Mouse (Mus musculus) ES-E14 (cell line): ENCODE data around the gene Zbtb34. TPM values are rescaled to one million over a fixed set of nuclear protein-coding genes. Genes with fewer than 3 reads are reported as not detected.
A peak's percentile ranks its signal among the peaks of the same experiment; 100 is the strongest.

Source experiments
- DNase-seq: peaks from one replicate; pipeline ENCODE4 v3.0.0-alpha.2; 2013; ENCODE audit warnings: low read depth, low spot score
- H3K27ac ChIP-seq: 2 replicates; pipeline ENCODE4 v1.5.1; 2012; ENCODE audit warnings: low read depth, mild to moderate bottlenecking, low read length, moderate library complexity, mixed read lengths; ENCODE audit not compliant: poor library complexity, insufficient read depth, severe bottlenecking
- H3K36me3 ChIP-seq: 2 replicates; pipeline ENCODE4 v1.6.1; 2012; ENCODE audit warnings: mild to moderate bottlenecking, low read length, moderate library complexity, mixed read lengths; ENCODE audit not compliant: control insufficient read depth, poor library complexity, insufficient read depth, severe bottlenecking
- H3K4me1 ChIP-seq, 2 experiments: fragments of 150-350 bp in 1 of 2; sonication (generic) in 1 of 2; 2 replicates each; pipeline ENCODE4 v1.6.1; 2012; ENCODE audit warnings: low read length in 2 of 2, mild to moderate bottlenecking in 1 of 2, mixed read lengths in 1 of 2; ENCODE audit not compliant: control insufficient read depth in 2 of 2, insufficient read depth in 2 of 2, poor library complexity in 1 of 2
- H3K4me3 ChIP-seq, 2 experiments: fragments of 150-350 bp in 1 of 2; sonication (generic) in 1 of 2; 2 replicates each; pipeline ENCODE4 v1.5.1; 2012; ENCODE audit warnings: low read length in 2 of 2, low read depth in 1 of 2, mild to moderate bottlenecking in 1 of 2, mixed read lengths in 1 of 2; ENCODE audit not compliant: insufficient read depth in 1 of 2, poor library complexity in 1 of 2, severe bottlenecking in 1 of 2
- H3K9ac ChIP-seq: 2 replicates; pipeline ENCODE4 v1.6.1; 2012; ENCODE audit warnings: low read depth, mild to moderate bottlenecking, low read length, mixed read lengths; ENCODE audit not compliant: poor library complexity, insufficient read depth, severe bottlenecking
- H3K9me3 ChIP-seq: fragments of 150-350 bp; sonication (generic); 2 replicates; pipeline ENCODE4 v1.6.1; 2012; ENCODE audit warnings: low read depth, mild to moderate bottlenecking, low read length; ENCODE audit not compliant: control insufficient read depth, insufficient read depth
- CHD2 ChIP-seq: IDR thresholded peaks from 2 replicates; pipeline ENCODE4 v1.6.1; 2014; ENCODE audit warnings: mild to moderate bottlenecking, low read depth, low read length, inconsistent platforms
- HCFC1 ChIP-seq: IDR thresholded peaks from 2 replicates; pipeline ENCODE4 v1.6.1; 2012; ENCODE audit warnings: low read length, inconsistent platforms, borderline replicate concordance; ENCODE audit not compliant: insufficient read depth
- MAFK ChIP-seq: IDR thresholded peaks from 2 replicates; pipeline ENCODE4 v1.6.1; 2014; ENCODE audit warnings: mild to moderate bottlenecking, low read depth, low read length, inconsistent platforms; ENCODE audit not compliant: insufficient read depth
- ZC3H11A ChIP-seq: IDR thresholded peaks from 2 replicates; pipeline ENCODE4 v1.6.1; 2012; ENCODE audit warnings: low read depth, mild to moderate bottlenecking, inconsistent platforms, low read length, borderline replicate concordance
- ZNF384 ChIP-seq: IDR thresholded peaks from 2 replicates; pipeline ENCODE4 v1.6.1; 2012; ENCODE audit warnings: low read depth, low read length, inconsistent platforms
- in situ Hi-C, 2 experiments: fragments of 600-800 bp; cut with MboI; formaldehyde crosslinking; loops; one replicate each; pipeline ENCODE4 v1.15.1; 2025; ENCODE audit warnings: low sequenced_read_pairs in 2 of 2, inconsistent platforms in 1 of 2; ENCODE audit not compliant: unreplicated experiment in 2 of 2
- total RNA-seq: library from RNA; depleted of rRNA; stranded (reverse); fragments of 300-350 nt; gene quantifications from 2 replicates; pipeline ENCODE4 v1.2.3, GENCODE M21; 2012

Gene Zbtb34
- total RNA-seq, 1 experiment = 13.4 TPM

DNA sequence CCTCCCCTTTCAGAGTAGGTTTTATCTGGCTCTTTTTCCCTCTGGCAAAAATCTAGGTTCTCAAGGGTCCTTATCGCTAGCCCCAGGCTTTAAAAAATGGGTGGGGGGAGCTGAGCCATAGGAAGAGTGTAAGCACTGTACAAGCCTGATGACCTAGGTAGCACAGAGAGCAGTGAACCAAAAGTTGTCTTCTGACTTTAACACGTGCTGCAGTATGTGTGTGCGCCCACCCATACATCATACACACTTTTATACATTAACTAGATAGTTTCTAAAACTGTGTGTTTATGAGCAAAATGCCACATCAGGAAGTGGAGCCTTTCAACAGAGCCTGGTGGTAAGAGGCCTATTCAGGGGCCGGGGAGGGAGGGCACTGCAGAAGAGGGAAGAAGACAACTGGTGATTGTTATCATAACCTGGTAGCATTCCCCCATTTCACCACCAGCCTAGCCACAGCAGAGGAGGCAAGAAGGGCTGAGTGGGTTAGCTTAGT, 27.6 kb downstream of the Zbtb34 start:
- H3K4me1 ChIP-seq = 0 out of 4 replicates have a peak, but pooled peaks cover 0 to 2% of the 10 kb centered on the region in 2 experiments
- no peaks in the 10 kb centered on the region; the same call in none of the 2 replicates for H3K36me3 ChIP-seq
- no peak for DNase-seq
- no peak overlapping the region for H3K27ac ChIP-seq
- in situ Hi-C loops = no loop called here
- no peaks in the 10 kb centered on the region for H3K9me3 ChIP-seq
- no peak overlapping the region for H3K9ac ChIP-seq
- no peak for TF ChIP-seq MAFK
- no peak for TF ChIP-seq HCFC1
- no peak for TF ChIP-seq ZNF384
- no peak for TF ChIP-seq ZC3H11A
- no peak for TF ChIP-seq CHD2
- no peak overlapping the region for H3K4me3 ChIP-seq

DNA sequence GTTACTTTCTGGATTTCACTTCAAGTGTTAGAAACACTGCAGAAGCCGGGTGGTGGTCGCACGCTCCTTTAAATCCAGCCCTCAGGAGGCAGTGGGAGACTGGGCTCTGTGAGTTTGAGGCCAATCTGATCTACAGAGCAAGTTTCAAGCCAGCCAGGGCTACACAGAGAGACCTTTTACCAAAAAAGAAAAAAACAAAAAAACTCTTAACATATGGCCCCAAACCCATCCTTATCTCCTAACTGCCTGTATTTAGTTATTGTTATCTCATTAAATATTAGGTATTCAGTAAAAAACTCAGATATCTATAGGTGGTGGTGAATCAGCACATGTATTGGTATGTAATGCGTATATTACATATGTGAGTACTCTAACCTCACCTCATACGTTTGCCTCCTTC, 28.5 kb downstream of the Zbtb34 start:
- Histone ChIP-seq H3K4me3 (no peak overlapping the region), H3K9me3 (no peaks in the 10 kb centered on the region), H3K27ac (no peak overlapping the region), H3K9ac (no peak overlapping the region), H3K36me3 (no peaks in the 10 kb centered on the region), H3K4me1 (0 out of 4 replicates have a peak, but pooled peaks cover 0 to 2% of the 10 kb centered on the region in 2 experiments)
- no peak for DNase-seq
- in situ Hi-C loops = no loop called here
- no peak for TF ChIP-seq HCFC1
- no peak for TF ChIP-seq ZNF384
- TF ChIP-seq CHD2 = no peak
- no peak for TF ChIP-seq ZC3H11A
- TF ChIP-seq MAFK = no peak

DNA sequence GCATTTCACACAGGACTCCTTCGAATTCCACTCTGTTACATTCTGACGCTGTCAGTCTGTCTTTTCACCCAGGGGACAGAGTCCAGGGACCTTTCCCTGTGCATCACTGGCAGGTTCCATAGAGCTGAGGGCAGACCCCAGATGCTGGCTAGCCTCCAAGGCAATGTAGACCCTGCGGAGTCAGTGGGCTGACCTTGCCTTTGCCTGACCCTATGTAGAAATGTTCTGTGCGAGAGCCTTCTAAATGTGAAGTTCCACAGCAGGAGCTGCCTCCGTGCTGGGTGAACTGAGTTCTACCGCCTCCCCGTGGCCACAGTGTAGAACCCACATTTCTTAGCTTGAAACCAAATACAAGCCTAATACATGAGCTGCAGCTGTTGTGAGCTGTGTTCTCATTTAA, 28.9 kb downstream of the Zbtb34 start:
- in situ Hi-C loops = no loop called here
- no peak overlapping the region for H3K4me3 ChIP-seq
- H3K9ac ChIP-seq = no peak overlapping the region
- 0 out of 4 replicates have a peak, but pooled peaks cover 0 to 2% of the 10 kb centered on the region in 2 experiments for H3K4me1 ChIP-seq
- no peak overlapping the region for H3K27ac ChIP-seq
- TF ChIP-seq ZNF384 = no peak
- no peak for TF ChIP-seq CHD2
- TF ChIP-seq ZC3H11A = no peak
- no peak for TF ChIP-seq HCFC1
- TF ChIP-seq MAFK = no peak
- no peaks in the 10 kb centered on the region for H3K9me3 ChIP-seq
- DNase-seq = peak; percentile 45
- no peaks in the 10 kb centered on the region for H3K36me3 ChIP-seq

DNA sequence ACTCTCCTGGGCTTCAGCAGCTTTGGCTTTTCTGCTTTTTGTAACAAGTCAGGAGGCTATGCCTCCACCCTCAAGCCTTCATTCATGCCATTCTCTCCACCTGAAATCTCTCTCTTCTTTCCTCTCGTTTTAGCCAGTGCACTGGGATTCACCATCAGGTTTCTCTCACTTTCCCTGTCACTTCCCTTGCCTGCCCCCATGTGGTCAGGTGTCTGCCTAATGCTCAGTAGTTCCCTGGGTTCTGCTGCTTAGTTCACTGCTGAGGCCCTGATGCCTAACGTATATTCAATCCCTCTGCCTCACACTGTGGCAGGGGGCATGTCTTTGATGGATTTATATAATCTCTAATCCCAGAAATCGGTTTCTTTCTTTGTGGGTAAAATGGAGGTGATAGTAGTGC, 29.9 kb downstream of the Zbtb34 start:
- no peak overlapping the region for H3K27ac ChIP-seq
- TF ChIP-seq ZC3H11A (no peak), CHD2 (no peak), ZNF384 (no peak), HCFC1 (no peak), MAFK (no peak)
- peak; percentile 11 for DNase-seq
- 0 out of 4 replicates have a peak, but pooled peaks cover 0 to 2% of the 10 kb centered on the region in 2 experiments for H3K4me1 ChIP-seq
- no peaks in the 10 kb centered on the region for H3K9me3 ChIP-seq
- no peak overlapping the region for H3K4me3 ChIP-seq
- no peak overlapping the region for H3K9ac ChIP-seq
- in situ Hi-C loops = no loop called here
- H3K36me3 ChIP-seq = no peaks in the 10 kb centered on the region

DNA sequence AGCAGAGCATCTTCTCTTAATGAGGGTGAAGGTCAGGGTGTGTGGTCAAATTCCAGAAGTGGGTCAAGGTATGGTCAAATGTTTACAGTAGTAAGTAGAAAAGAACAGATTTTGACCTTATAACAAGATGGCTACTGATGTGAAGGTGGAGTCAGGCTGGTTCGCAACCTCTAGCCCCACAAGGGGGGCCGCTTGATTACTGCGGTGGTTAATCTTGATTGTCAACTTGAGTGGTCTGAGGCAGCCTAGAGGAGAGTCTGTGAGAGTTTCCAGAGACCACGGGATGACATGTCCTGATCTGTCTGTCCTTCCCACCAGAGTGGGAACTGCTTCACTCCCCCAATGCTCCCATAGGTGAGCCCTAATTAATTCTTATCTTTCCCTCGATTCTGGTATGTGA, 30.6 kb downstream of the Zbtb34 start:
- DNase-seq = no peak
- Histone ChIP-seq H3K4me1 (0 out of 4 replicates have a peak, but pooled peaks cover 0 to 2% of the 10 kb centered on the region in 2 experiments), H3K36me3 (no peaks in the 10 kb centered on the region), H3K27ac (no peak overlapping the region), H3K9ac (no peak overlapping the region), H3K9me3 (no peaks in the 10 kb centered on the region), H3K4me3 (no peak overlapping the region)
- no peak for TF ChIP-seq CHD2
- no peak for TF ChIP-seq ZNF384
- no peak for TF ChIP-seq ZC3H11A
- no peak for TF ChIP-seq MAFK
- TF ChIP-seq HCFC1 = no peak
- in situ Hi-C loops = no loop called here
